Mouse (Mus musculus): ENCODE data around the gene Tmem50b. TPM values are rescaled to one million over a fixed set of nuclear protein-coding genes. Genes with fewer than 3 reads are reported as not detected.
"Not testable (repeated sequence)": the region's sequence is repeated elsewhere in the genome, so short reads cannot be mapped to it uniquely, and the experiment has no call there.

Tmem50b gene
- 91.1 and 96.8 TPM in 2 replicates for polyA plus RNA-seq (2012; rRNA removed)

- peak within 1 kb of the TSS; percentile 11; the same call in 1 of the 2 replicates for H3K27ac ChIP-seq (ENCODE audit: insufficient read depth, low read length)
- H3K4me3 ChIP-seq (ENCODE audit: insufficient read depth, low read length), result peak within 1 kb of the TSS; percentile 96
- TF ChIP-seq POLR2A (IDR thresholded peaks at IDR 0.05; ENCODE audit: extremely low read depth, insufficient read depth, low read length) (no peak), CTCF (IDR thresholded peaks at IDR 0.05; ENCODE audit: extremely low read depth, insufficient read depth, low read length) (no peak)
- no peaks in the 10 kb centered on the region; the same call in 1 of the 2 replicates for H3K4me1 ChIP-seq (ENCODE audit: control insufficient read depth, insufficient read depth, low read length)
These were observed at the start of gene Tmem50b for GRCm38 (mm10) chr16:91597672-91598010. TSS of gene Tmem50b (minus strand) at chr16:91597800.

- TF ChIP-seq POLR2A (IDR thresholded peaks at IDR 0.05; ENCODE audit: extremely low read depth, insufficient read depth, low read length), result peak; percentile 97
- TF ChIP-seq CTCF (IDR thresholded peaks at IDR 0.05; ENCODE audit: extremely low read depth, insufficient read depth, low read length), result no peak
- Histone ChIP-seq H3K4me3 (ENCODE audit: insufficient read depth, low read length) (peak within 1 kb of the TSS; percentile 71), H3K27ac (ENCODE audit: insufficient read depth, low read length) (peak within 1 kb of the TSS; percentile 99), H3K4me1 (ENCODE audit: control insufficient read depth, insufficient read depth, low read length) (peaks cover 3% of the 10 kb centered on the region; the same call in 1 of the 2 replicates)
These were observed 49.2 kb upstream of the Tmem50b start, which contains the start of gene Gart for GRCm38 (mm10) chr16:91646681-91647419. TSS of gene Gart (minus strand) at chr16:91646952.

GRCm38 (mm10) chr16:91645995-91646602 is 48.5 kb upstream of the Tmem50b start:
- TF ChIP-seq POLR2A (IDR thresholded peaks at IDR 0.05; ENCODE audit: extremely low read depth, insufficient read depth, low read length), result no peak
- no peak for TF ChIP-seq CTCF (IDR thresholded peaks at IDR 0.05; ENCODE audit: extremely low read depth, insufficient read depth, low read length)
- H3K4me3 ChIP-seq (ENCODE audit: insufficient read depth, low read length), result peak overlapping the region; percentile 71
- H3K27ac ChIP-seq (ENCODE audit: insufficient read depth, low read length), result no peak overlapping the region
- H3K4me1 ChIP-seq (ENCODE audit: control insufficient read depth, insufficient read depth, low read length), result peaks cover 3% of the 10 kb centered on the region; the same call in 1 of the 2 replicates

GRCm38 (mm10) chr16:91645420-91645819 is 47.8 kb upstream of the Tmem50b start:
- not testable (repeated sequence) for H3K4me3 ChIP-seq (ENCODE audit: insufficient read depth, low read length); H3K4me1 ChIP-seq (ENCODE audit: control insufficient read depth, insufficient read depth, low read length); H3K27ac ChIP-seq (ENCODE audit: insufficient read depth, low read length)

- no peak overlapping the region for H3K27ac ChIP-seq (ENCODE audit: insufficient read depth, low read length)
- H3K4me1 ChIP-seq (ENCODE audit: control insufficient read depth, insufficient read depth, low read length), result peaks cover 4% of the 10 kb centered on the region; the same call in 1 of the 2 replicates
- H3K4me3 ChIP-seq (ENCODE audit: insufficient read depth, low read length), result no peak overlapping the region
- TF ChIP-seq POLR2A (IDR thresholded peaks at IDR 0.05; ENCODE audit: extremely low read depth, insufficient read depth, low read length), result no peak
- no peak for TF ChIP-seq CTCF (IDR thresholded peaks at IDR 0.05; ENCODE audit: extremely low read depth, insufficient read depth, low read length)
These were observed 47.3 kb upstream of the Tmem50b start for GRCm38 (mm10) chr16:91644901-91645300.

- no peak overlapping the region for H3K27ac ChIP-seq (ENCODE audit: insufficient read depth, low read length)
- TF ChIP-seq POLR2A (IDR thresholded peaks at IDR 0.05; ENCODE audit: extremely low read depth, insufficient read depth, low read length), result no peak
- TF ChIP-seq CTCF (IDR thresholded peaks at IDR 0.05; ENCODE audit: extremely low read depth, insufficient read depth, low read length), result no peak
- peaks cover 6% of the 10 kb centered on the region for H3K4me1 ChIP-seq (ENCODE audit: control insufficient read depth, insufficient read depth, low read length)
- no peak overlapping the region for H3K4me3 ChIP-seq (ENCODE audit: insufficient read depth, low read length)
These were observed 42.6 kb upstream of the Tmem50b start for GRCm38 (mm10) chr16:91640171-91640570.

- Histone ChIP-seq H3K4me1 (ENCODE audit: control insufficient read depth, insufficient read depth, low read length) (peaks cover 6% of the 10 kb centered on the region), H3K4me3 (ENCODE audit: insufficient read depth, low read length) (no peak overlapping the region), H3K27ac (ENCODE audit: insufficient read depth, low read length) (no peak overlapping the region)
- TF ChIP-seq POLR2A (IDR thresholded peaks at IDR 0.05; ENCODE audit: extremely low read depth, insufficient read depth, low read length) (no peak), CTCF (IDR thresholded peaks at IDR 0.05; ENCODE audit: extremely low read depth, insufficient read depth, low read length) (no peak)
These were observed 42.0 kb upstream of the Tmem50b start for GRCm38 (mm10) chr16:91639636-91640035.

- TF ChIP-seq POLR2A (IDR thresholded peaks at IDR 0.05; ENCODE audit: extremely low read depth, insufficient read depth, low read length) (no peak), CTCF (IDR thresholded peaks at IDR 0.05; ENCODE audit: extremely low read depth, insufficient read depth, low read length) (no peak)
- Histone ChIP-seq H3K4me1 (ENCODE audit: control insufficient read depth, insufficient read depth, low read length) (peaks cover 6% of the 10 kb centered on the region), H3K27ac (ENCODE audit: insufficient read depth, low read length) (peak overlapping the region; percentile 72; the same call in 1 of the 2 replicates), H3K4me3 (ENCODE audit: insufficient read depth, low read length) (no peak overlapping the region)
These were observed 41.6 kb upstream of the Tmem50b start for GRCm38 (mm10) chr16:91639161-91639560.

GRCm38 (mm10) chr16:91633641-91634040 is 36.0 kb upstream of the Tmem50b start:
- Histone ChIP-seq H3K27ac (ENCODE audit: insufficient read depth, low read length) (no peak overlapping the region), H3K4me3 (ENCODE audit: insufficient read depth, low read length) (no peak overlapping the region), H3K4me1 (ENCODE audit: control insufficient read depth, insufficient read depth, low read length) (no peaks in the 10 kb centered on the region; the same call in 1 of the 2 replicates)
- no peak for TF ChIP-seq POLR2A (IDR thresholded peaks at IDR 0.05; ENCODE audit: extremely low read depth, insufficient read depth, low read length)
- no peak for TF ChIP-seq CTCF (IDR thresholded peaks at IDR 0.05; ENCODE audit: extremely low read depth, insufficient read depth, low read length)

GRCm38 (mm10) chr16:91632940-91633339 is 35.3 kb upstream of the Tmem50b start:
- no peak overlapping the region for H3K27ac ChIP-seq (ENCODE audit: insufficient read depth, low read length)
- no peak overlapping the region for H3K4me3 ChIP-seq (ENCODE audit: insufficient read depth, low read length)
- TF ChIP-seq POLR2A (IDR thresholded peaks at IDR 0.05; ENCODE audit: extremely low read depth, insufficient read depth, low read length), result no peak
- no peak for TF ChIP-seq CTCF (IDR thresholded peaks at IDR 0.05; ENCODE audit: extremely low read depth, insufficient read depth, low read length)
- H3K4me1 ChIP-seq (ENCODE audit: control insufficient read depth, insufficient read depth, low read length), result no peaks in the 10 kb centered on the region; the same call in 1 of the 2 replicates
